8 mouse cellular contexts compared by ENCODE assay signal in the genomic region with DNA sequence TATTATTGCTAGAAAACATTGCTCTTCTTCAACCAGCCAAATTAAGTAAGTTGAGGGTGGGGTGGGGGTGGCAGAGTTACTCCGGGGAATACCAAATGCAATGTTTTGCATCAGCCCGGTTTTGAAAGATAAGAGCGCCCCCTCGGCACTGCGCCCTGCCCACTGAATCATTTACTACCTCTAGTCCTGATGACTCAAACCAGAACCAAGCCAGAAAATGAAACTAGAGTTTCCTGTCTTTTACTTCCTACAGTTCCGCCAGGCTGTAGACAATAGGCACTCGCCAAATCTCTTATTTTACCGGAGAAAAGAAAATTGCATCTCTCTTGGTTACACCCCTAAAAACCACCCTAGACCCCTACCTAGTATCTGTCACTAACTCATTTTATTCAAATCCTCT. TPM values are rescaled to one million over a fixed set of nuclear protein-coding genes. Genes with fewer than 3 reads are reported as not detected.
DNase-seq lines count a peak whose midpoint lies in the region; ATAC-seq and TF ChIP-seq lines count a peak whose summit lies in the region.

No protein-coding gene starts in this region.

- peak; percentile 33 for ATAC-seq in liver, postnatal 0 days
- ATAC-seq in neural tube, embryonic 12.5 days (ENCODE audit: low FRiP score, low read depth), result no peak; the same call in 1 of the 2 replicates

- dilution Hi-C loops in CH12.LX (cut with MboI; ENCODE audit: extremely low pct_ligation_motif_present, extremely low pct_unique_long_range_greater_than_20kb, low sequenced_read_pairs), result no loop called here

- H3K9ac ChIP-seq in CH12.LX (ENCODE audit: insufficient read depth, low read depth), result peak overlapping the region; percentile 93
- H3K9ac ChIP-seq in liver, postnatal 0 days (replicated peaks), result peak overlapping the region; percentile 96
- H3K9ac ChIP-seq in neural tube, embryonic 12.5 days, result peak overlapping the region; percentile 78; the same call in 1 of the 2 replicates

- TF ChIP-seq EP300 in CH12.LX (IDR thresholded peaks at IDR 0.05; ENCODE audit: low read length), result peak; percentile 94
- TF ChIP-seq EP300 in liver, postnatal 0 days (IDR thresholded peaks at IDR 0.05; ENCODE audit: low read depth), result 0 out of 2 replicates have a peak, but pooled peaks have one; percentile 14

- H3K36me3 ChIP-seq in CH12.LX (replicated peaks in 1 of 2; ENCODE audit: control insufficient read depth in 1 of 2, insufficient read depth in 1 of 2, low read length in 1 of 2), result peaks cover 29 to 38% of the 10 kb centered on the region in 2 experiments
- H3K36me3 ChIP-seq in forebrain, embryonic 10.5 days (replicated peaks), result no peaks in the 10 kb centered on the region
- H3K36me3 ChIP-seq in liver, postnatal 0 days (replicated peaks; ENCODE audit: insufficient read depth, low read length), result peaks cover 18% of the 10 kb centered on the region
- H3K36me3 ChIP-seq in neural tube, embryonic 12.5 days, result peaks cover 2% of the 10 kb centered on the region; the same call in 1 of the 2 replicates

- no peaks in the 10 kb centered on the region for H3K9me3 ChIP-seq in CH12.LX (replicated peaks; ENCODE audit: low read length)
- no peaks in the 10 kb centered on the region for H3K9me3 ChIP-seq in forebrain, embryonic 10.5 days
- H3K9me3 ChIP-seq in liver, postnatal 0 days (ENCODE audit: low read length), result no peaks in the 10 kb centered on the region
- no peaks in the 10 kb centered on the region for H3K9me3 ChIP-seq in neural tube, embryonic 12.5 days

- peak overlapping the region; percentile 84 for H3K27ac ChIP-seq in CH12.LX (ENCODE audit: insufficient read depth, low read depth)
- H3K27ac ChIP-seq in forebrain, embryonic 10.5 days, result peak overlapping the region; percentile 76; the same call in 1 of the 2 replicates
- H3K27ac ChIP-seq in liver, postnatal 0 days (ENCODE audit: low read depth), result peak overlapping the region; percentile 91
- no peak overlapping the region for H3K27ac ChIP-seq in neural tube, embryonic 12.5 days

- peak; percentile 54 for TF ChIP-seq RAD21 in CH12.LX (IDR thresholded peaks at IDR 0.05; ENCODE audit: low read depth, low read length)

- peak in 1 of 2 experiments; percentile 73; a peak in 2 of 4 replicates for TF ChIP-seq CTCF in CH12.LX (conservative IDR thresholded peaks at IDR 0.05 in 1 of 2, IDR thresholded peaks at IDR 0.05 in 1 of 2; ENCODE audit: low read depth in 2 of 2, low read length in 2 of 2)
- TF ChIP-seq CTCF in liver, postnatal 0 days (IDR thresholded peaks at IDR 0.05; ENCODE audit: low read depth), result peak; percentile 48

- no peaks in the 10 kb centered on the region for H3K27me3 ChIP-seq in CH12.LX (replicated peaks)
- 0 out of 2 replicates have a peak, but pooled peaks cover 4% of the 10 kb centered on the region for H3K27me3 ChIP-seq in forebrain, embryonic 10.5 days (ENCODE audit: poor library complexity, severe bottlenecking)
- H3K27me3 ChIP-seq in liver, postnatal 0 days (ENCODE audit: insufficient read depth, low read length), result no peaks in the 10 kb centered on the region
- H3K27me3 ChIP-seq in neural tube, embryonic 12.5 days (replicated peaks), result no peaks in the 10 kb centered on the region

- DNase-seq in CH12.LX (ENCODE audit: extremely low read depth), result peak; percentile 93
- peak; percentile 71 to 82 for DNase-seq in adrenal gland, postnatal 36 days
- no peak for DNase-seq in forebrain, embryonic 10.5 days (ENCODE audit: extremely low spot score, low spot score)
- peak; percentile 31 for DNase-seq in heart, postnatal 25 days (ENCODE audit: low spot score)
- DNase-seq in large intestine, adult 2 months (ENCODE audit: low read depth, low spot score), result peak; percentile 52
- DNase-seq in liver, postnatal 0 days, result peak; percentile 72
- DNase-seq in thymus, postnatal 0 days (ENCODE audit: low spot score), result peak; percentile 74

- intact Hi-C loops in heart, postnatal 25 days (cut with DNase I), result loop anchor here (5.0 kb wide), 2 partner anchors 63 to 107 kb away; a partner anchor contains a TSS

- 0 out of 2 replicates have a peak, but pooled peaks cover 4% of the 10 kb centered on the region for H3K79me2 ChIP-seq in CH12.LX (replicated peaks; ENCODE audit: control insufficient read depth, extremely low read depth, insufficient read depth, poor library complexity, severe bottlenecking)

- TF ChIP-seq POLR2A in CH12.LX (IDR thresholded peaks at IDR 0.05; ENCODE audit: low read depth, low read length), result no peak; the same call in 1 of the 2 replicates

- peaks cover 8 to 33% of the 10 kb centered on the region in 2 experiments for H3K4me1 ChIP-seq in CH12.LX (ENCODE audit: control insufficient read depth in 1 of 2, insufficient read depth in 2 of 2)
- H3K4me1 ChIP-seq in forebrain, embryonic 10.5 days, result peaks cover 16% of the 10 kb centered on the region
- H3K4me1 ChIP-seq in liver, postnatal 0 days (ENCODE audit: insufficient read depth), result peaks cover 23% of the 10 kb centered on the region
- no peaks in the 10 kb centered on the region for H3K4me1 ChIP-seq in neural tube, embryonic 12.5 days

- in situ Hi-C loops in CH12.LX (cut with MboI; ENCODE audit: low pct_ligation_motif_present, low pct_unique_long_range_greater_than_20kb, low sequenced_read_pairs), result no loop called here

- H3K4me2 ChIP-seq in CH12.LX (ENCODE audit: insufficient read depth, low read depth, poor library complexity, severe bottlenecking), result peak overlapping the region; percentile 45; the same call in 1 of the 2 replicates
- peak overlapping the region; percentile 82 for H3K4me2 ChIP-seq in liver, postnatal 0 days (ENCODE audit: low read depth, low read length)
- peak overlapping the region; percentile 66 for H3K4me2 ChIP-seq in neural tube, embryonic 12.5 days (replicated peaks)

- 11% methylated on average over 8 of the region's 8 CpGs for WGBS in forebrain, embryonic 10.5 days
- WGBS in large intestine, adult 2 months, result 1% methylated on average over 8 of the region's 8 CpGs
- 1% methylated on average over 8 of the region's 8 CpGs for WGBS in liver, postnatal 0 days (ENCODE audit: insufficient replicate concordance)
- WGBS in neural tube, embryonic 12.5 days, result 15% methylated on average over 8 of the region's 8 CpGs

- peak overlapping the region; percentile 65 to 100 (median 82) for H3K4me3 ChIP-seq in CH12.LX (replicated peaks in 1 of 3; ENCODE audit: low read depth in 2 of 3, low read length in 2 of 3, poor library complexity in 1 of 3)
- H3K4me3 ChIP-seq in forebrain, embryonic 10.5 days, result peak overlapping the region; percentile 77
- peak overlapping the region; percentile 89 for H3K4me3 ChIP-seq in liver, postnatal 0 days (ENCODE audit: low read depth, low read length)
- peak overlapping the region; percentile 69 for H3K4me3 ChIP-seq in neural tube, embryonic 12.5 days

TF ChIP-seq in CH12.LX, 34 proteins besides CTCF, POLR2A, EP300 and RAD21 (continues in another document):
- peak; percentile 100 for TF ChIP-seq IRF4 (IDR thresholded peaks at IDR 0.05; ENCODE audit: low read depth, low read length)
- TF ChIP-seq USF1 (IDR thresholded peaks at IDR 0.05; ENCODE audit: low read depth, low read length), result no peak
- TF ChIP-seq ETS1 (conservative IDR thresholded peaks at IDR 0.05; ENCODE audit: low read depth, low read length), result peak; percentile 85
- TF ChIP-seq ZNF384 (IDR thresholded peaks at IDR 0.05; ENCODE audit: low read depth, low read length), result 0 out of 2 replicates have a peak, but pooled peaks have one; percentile 24
- no peak for TF ChIP-seq TBP (conservative IDR thresholded peaks at IDR 0.05; ENCODE audit: low read depth, low read length)
- 0 out of 2 replicates have a peak, but pooled peaks have one; percentile 41 for TF ChIP-seq E2F4 (IDR thresholded peaks at IDR 0.05; ENCODE audit: insufficient replicate concordance, low read depth, low read length)
- peak; percentile 95 for TF ChIP-seq MAZ (IDR thresholded peaks at IDR 0.05; ENCODE audit: low read depth, low read length)
- peak; percentile 86 for TF ChIP-seq CHD2 (IDR thresholded peaks at IDR 0.05; ENCODE audit: low read length)
- no peak for TF ChIP-seq NRF1 (IDR thresholded peaks at IDR 0.05; ENCODE audit: low read depth, low read length)
- peak; percentile 43 for TF ChIP-seq SMC3 (IDR thresholded peaks at IDR 0.05; ENCODE audit: low read depth, low read length)
- TF ChIP-seq MYC (IDR thresholded peaks at IDR 0.05; ENCODE audit: low read depth, low read length), result peak; percentile 20; the same call in 1 of the 2 replicates
- TF ChIP-seq TCF12 (IDR thresholded peaks at IDR 0.05; ENCODE audit: low read depth, low read length), result peak; percentile 52; the same call in 1 of the 2 replicates
- TF ChIP-seq KAT2A (IDR thresholded peaks at IDR 0.05; ENCODE audit: insufficient replicate concordance, low read length), result 0 out of 2 replicates have a peak, but pooled peaks have one; percentile 43
- peak; percentile 92 for TF ChIP-seq JUN (IDR thresholded peaks at IDR 0.05; ENCODE audit: insufficient read depth, low read depth, low read length)
- no peak; the same call in 1 of the 2 replicates for TF ChIP-seq CHD1 (IDR thresholded peaks at IDR 0.05; ENCODE audit: low read depth, low read length)

RNA-seq across cellular contexts. Expression of a gene that starts 4.3 kb away (rescaled TPM):
- total RNA-seq in CH12.LX (2012; rRNA removed) (11.7 and 15.8 TPM in 2 replicates), CH12.LX (2014; rRNA removed) (23.5 and 26.8 TPM in 2 replicates)
- polyA plus RNA-seq in CH12.LX (2012; ENCODE audit: insufficient read length, low read depth), result 18.4 and 18.6 TPM in 2 replicates
- total RNA-seq in adrenal gland, postnatal 36 days (2021), result 10 to 100 TPM; 82.0 to 87.1 TPM
- polyA plus RNA-seq in forebrain, embryonic 10.5 days (2016; fragmentation: Nextera tagmentation; extraction: Ambion mirVana), result 7.2 and 7.5 TPM in 2 replicates
- 10 to 100 TPM; 32.4 to 37.8 TPM for total RNA-seq in heart, postnatal 25 days (2021)
- 29.1 and 48.6 TPM in 2 replicates for polyA plus RNA-seq in large intestine, adult 2 months (2012; rRNA removed)
- 16.2 and 16.5 TPM in 2 replicates for polyA plus RNA-seq in liver, postnatal 0 days (2015; fragmentation: Nextera tagmentation; extraction: Ambion mirVana)
- 18.3 and 18.6 TPM in 2 replicates for polyA plus RNA-seq in neural tube, embryonic 12.5 days (2016; fragmentation: Nextera tagmentation; extraction: Ambion mirVana)
- polyA plus RNA-seq in thymus, postnatal 0 days (2015; fragmentation: Nextera tagmentation; extraction: Ambion mirVana), result 41.9 and 43.1 TPM in 2 replicates

RNA-seq across cellular contexts. Expression of a gene that starts 59.8 kb away (rescaled TPM):
- total RNA-seq in CH12.LX (2012; rRNA removed) (0.38 and 0.68 TPM in 2 replicates), CH12.LX (2014; rRNA removed) (0.16 and 0.23 TPM in 2 replicates)
- polyA plus RNA-seq in CH12.LX (2012; ENCODE audit: insufficient read length, low read depth), result 0.24 and 0.29 TPM in 2 replicates
- under 1 TPM; 0.03 to 0.07 TPM for total RNA-seq in adrenal gland, postnatal 36 days (2021)
- 2.0 and 2.3 TPM in 2 replicates for polyA plus RNA-seq in forebrain, embryonic 10.5 days (2016; fragmentation: Nextera tagmentation; extraction: Ambion mirVana)
- total RNA-seq in heart, postnatal 25 days (2021), result under 1 TPM in 1 of 2 experiments, not detected in 1; 0.05 TPM
- polyA plus RNA-seq in large intestine, adult 2 months (2012; rRNA removed), result 0.20 and 0.33 TPM in 2 replicates
- 0.33 and 0.38 TPM in 2 replicates for polyA plus RNA-seq in liver, postnatal 0 days (2015; fragmentation: Nextera tagmentation; extraction: Ambion mirVana)
- polyA plus RNA-seq in neural tube, embryonic 12.5 days (2016; fragmentation: Nextera tagmentation; extraction: Ambion mirVana), result 0.97 and 1.0 TPM in 2 replicates
- 16.0 and 19.8 TPM in 2 replicates for polyA plus RNA-seq in thymus, postnatal 0 days (2015; fragmentation: Nextera tagmentation; extraction: Ambion mirVana)
